Comparison of ENCODE assay signal across 30 mouse cellular contexts in the genomic region with DNA sequence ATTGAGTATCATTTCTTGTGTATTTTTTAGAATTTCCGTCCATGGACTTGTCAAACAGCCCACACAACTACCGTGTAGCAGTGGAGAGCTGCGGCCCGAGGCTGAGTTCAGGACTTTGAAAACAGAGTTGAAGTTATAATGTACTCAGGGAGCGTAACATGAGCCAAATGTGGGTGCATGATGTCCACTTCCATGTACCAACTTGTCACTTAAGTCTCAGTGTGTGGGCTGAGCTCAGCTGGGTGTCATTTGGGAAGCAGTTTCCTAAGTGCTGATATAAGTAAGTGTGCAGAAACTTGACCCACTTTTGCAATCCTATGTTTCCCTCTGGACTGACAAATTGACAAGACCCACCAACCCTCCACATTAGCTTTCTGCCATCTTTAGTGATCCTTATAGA.
DNase-seq lines count a peak whose midpoint lies in the region; ATAC-seq and TF ChIP-seq lines count a peak whose summit lies in the region.
"Had no signal": no experiment of that assay in that cellular context is flagged by ENCODE, and none has a peak within 500 bp of the region (broad histone marks: within the 10 kb centered on the region; RNA-seq: fewer than 3 reads in every experiment).

No protein-coding gene starts in this region.

- H3K4me3 ChIP-seq in hindbrain, embryonic 10.5 days: no peak overlapping the region
- H3K4me3 ChIP-seq in hindbrain, postnatal 0 days (ENCODE audit: low read length): no peak overlapping the region
- no peak overlapping the region for H3K4me3 ChIP-seq in kidney, embryonic 16.5 days (ENCODE audit: low read length)
- H3K4me3 ChIP-seq: forebrain, embryonic 10.5 days; forebrain, embryonic 15.5 days; heart, adult 2 months; heart, embryonic 12.5 days; intestine, embryonic 15.5 days; limb, embryonic 12.5 days; liver, embryonic 15.5 days; midbrain, embryonic 12.5 days; myocyte; neural tube, embryonic 12.5 days; stomach, embryonic 15.5 days had no signal

- no peak for TF ChIP-seq CTCF in hindbrain, postnatal 0 days (IDR thresholded peaks at IDR 0.05; ENCODE audit: low read depth)

- no peaks in the 10 kb centered on the region for H3K36me3 ChIP-seq in hindbrain, embryonic 10.5 days
- H3K36me3 ChIP-seq in hindbrain, postnatal 0 days (ENCODE audit: insufficient read depth, low read length): no peaks in the 10 kb centered on the region
- H3K36me3 ChIP-seq in kidney, embryonic 16.5 days (ENCODE audit: insufficient read depth, low read length): no peaks in the 10 kb centered on the region
- H3K36me3 ChIP-seq: forebrain, embryonic 10.5 days; forebrain, embryonic 15.5 days; heart, embryonic 12.5 days; intestine, embryonic 15.5 days; limb, embryonic 12.5 days; liver, embryonic 15.5 days; midbrain, embryonic 12.5 days; neural tube, embryonic 12.5 days; stomach, embryonic 15.5 days had no signal

- WGBS in hindbrain, embryonic 10.5 days: 75% methylated on average over 5 of the region's 5 CpGs
- 86% methylated on average over 5 of the region's 5 CpGs for WGBS in hindbrain, postnatal 0 days
- WGBS in kidney, embryonic 16.5 days: 41% methylated on average over 5 of the region's 5 CpGs

- H3K4me1 ChIP-seq in hindbrain, embryonic 10.5 days (replicated peaks): no peaks in the 10 kb centered on the region
- H3K4me1 ChIP-seq in hindbrain, postnatal 0 days (ENCODE audit: insufficient read depth, low read length): no peaks in the 10 kb centered on the region
- no peaks in the 10 kb centered on the region for H3K4me1 ChIP-seq in kidney, embryonic 16.5 days (ENCODE audit: insufficient read depth, low read length)
- H3K4me1 ChIP-seq: forebrain, embryonic 10.5 days; forebrain, embryonic 15.5 days; heart, embryonic 12.5 days; intestine, embryonic 15.5 days; limb, embryonic 12.5 days; liver, embryonic 15.5 days; midbrain, embryonic 12.5 days; neural tube, embryonic 12.5 days; stomach, embryonic 15.5 days had no signal

- no peak overlapping the region for H3K4me2 ChIP-seq in hindbrain, postnatal 0 days (ENCODE audit: low read depth, low read length)
- no peak overlapping the region for H3K4me2 ChIP-seq in kidney, embryonic 16.5 days (replicated peaks; ENCODE audit: low read depth, low read length)
- H3K4me2 ChIP-seq: forebrain, embryonic 15.5 days; heart, embryonic 12.5 days; intestine, embryonic 15.5 days; limb, embryonic 12.5 days; liver, embryonic 15.5 days; lung, embryonic 14.5 days; midbrain, embryonic 12.5 days; neural tube, embryonic 12.5 days; stomach, embryonic 15.5 days had no signal

- no peak overlapping the region for H3K27ac ChIP-seq in hindbrain, embryonic 10.5 days
- no peak overlapping the region for H3K27ac ChIP-seq in hindbrain, postnatal 0 days
- no peak overlapping the region for H3K27ac ChIP-seq in kidney, embryonic 16.5 days (ENCODE audit: low read length)
- H3K27ac ChIP-seq: forebrain, embryonic 10.5 days; forebrain, embryonic 15.5 days; heart, adult 2 months; intestine, embryonic 15.5 days; kidney, postnatal 0 days; limb, embryonic 12.5 days; liver, embryonic 15.5 days; midbrain, embryonic 12.5 days; neural tube, embryonic 12.5 days; stomach, embryonic 15.5 days had no signal

- no peaks in the 10 kb centered on the region for H3K27me3 ChIP-seq in hindbrain, embryonic 10.5 days (ENCODE audit: insufficient read depth, poor library complexity, severe bottlenecking)
- H3K27me3 ChIP-seq in hindbrain, postnatal 0 days (ENCODE audit: insufficient read depth, low read length): no peaks in the 10 kb centered on the region
- no peaks in the 10 kb centered on the region for H3K27me3 ChIP-seq in kidney, embryonic 16.5 days (ENCODE audit: insufficient read depth, low read length)
- H3K27me3 ChIP-seq: forebrain, embryonic 15.5 days; heart, embryonic 12.5 days; intestine, embryonic 15.5 days; limb, embryonic 12.5 days; liver, embryonic 15.5 days; midbrain, embryonic 12.5 days; neural tube, embryonic 12.5 days; stomach, embryonic 15.5 days had no signal

- no peaks in the 10 kb centered on the region for H3K9me3 ChIP-seq in hindbrain, embryonic 10.5 days
- no peaks in the 10 kb centered on the region for H3K9me3 ChIP-seq in hindbrain, postnatal 0 days (ENCODE audit: low read length)
- H3K9me3 ChIP-seq in kidney, embryonic 16.5 days (ENCODE audit: low read length): no peaks in the 10 kb centered on the region
- H3K9me3 ChIP-seq: forebrain, embryonic 10.5 days; forebrain, embryonic 15.5 days; heart, embryonic 12.5 days; intestine, embryonic 15.5 days; limb, embryonic 12.5 days; liver, embryonic 15.5 days; midbrain, embryonic 12.5 days; neural tube, embryonic 12.5 days; stomach, embryonic 15.5 days had no signal

- peak; percentile 17 for DNase-seq in hindbrain, embryonic 10.5 days (ENCODE audit: low spot score)
- no peak for DNase-seq in hindbrain, postnatal 0 days (ENCODE audit: low spot score)
- DNase-seq in brain, adult 2 months (ENCODE audit: low read depth, low spot score): peak; percentile 58
- peak; percentile 4 for DNase-seq in embryo, embryonic 11 days
- peak; percentile 8 for DNase-seq in mesoderm, embryonic 11.5 days (ENCODE audit: low read depth, low spot score)
- no peak for DNase-seq in lung, postnatal 25 days (ENCODE audit: low spot score)
- DNase-seq: adrenal gland, adult 2 months; adrenal gland, postnatal 36 days; cerebellum, adult 2 months; cerebellum, postnatal 25 days; heart, adult 2 months; heart, postnatal 4 days; kidney, adult 2 months; kidney, postnatal 4 days; lung, embryonic 14.5 days; lung, postnatal 14 days; right cerebral cortex, postnatal 14 days had no signal

- ATAC-seq in hindbrain, postnatal 0 days: no peak
- ATAC-seq in kidney, embryonic 16.5 days (ENCODE audit: low FRiP score, low TSS enrichment): no peak
- ATAC-seq: forebrain, embryonic 15.5 days; hindbrain, embryonic 16.5 days; intestine, embryonic 15.5 days had no signal

- H3K9ac ChIP-seq in hindbrain, postnatal 0 days (replicated peaks; ENCODE audit: low read length): no peak overlapping the region
- H3K9ac ChIP-seq in kidney, embryonic 16.5 days (replicated peaks; ENCODE audit: low read length): no peak overlapping the region
- H3K9ac ChIP-seq: forebrain, embryonic 15.5 days; heart, embryonic 12.5 days; intestine, embryonic 15.5 days; limb, embryonic 12.5 days; liver, embryonic 15.5 days; lung, embryonic 14.5 days; midbrain, embryonic 12.5 days; neural tube, embryonic 12.5 days; stomach, embryonic 15.5 days had no signal

Comparison
In these comparisons a context has a peak if more than half of its experiments do, and no peak if none do; other contexts are left out.
1. DNase-seq: peak in hindbrain, embryonic 10.5 days (single experiment), brain, adult 2 months (single experiment), embryo, embryonic 11 days (single experiment) and mesoderm, embryonic 11.5 days (single experiment); none in hindbrain, postnatal 0 days (single experiment) and lung, postnatal 25 days (single experiment).